Mouse (Mus musculus) c-Kit-positive CD71-positive TER-119-positive erythroid progenitor cells, embryonic 14.5 days (primary cell): ENCODE measurements around the gene Rxfp3.
"Not testable (repeated sequence)": the region's sequence is repeated elsewhere in the genome, so short reads cannot be mapped to it uniquely, and the experiment has no call there.

Experiments
- DNase-seq: peaks from one replicate; pipeline ENCODE4 v3.0.0-alpha.2; 2013; ENCODE audit warnings: low spot score

The Rxfp3 gene

GRCm38 (mm10) chr15:11035947-11036474 is 1.8 kb downstream of the Rxfp3 start:
- no peak for DNase-seq

DNA sequence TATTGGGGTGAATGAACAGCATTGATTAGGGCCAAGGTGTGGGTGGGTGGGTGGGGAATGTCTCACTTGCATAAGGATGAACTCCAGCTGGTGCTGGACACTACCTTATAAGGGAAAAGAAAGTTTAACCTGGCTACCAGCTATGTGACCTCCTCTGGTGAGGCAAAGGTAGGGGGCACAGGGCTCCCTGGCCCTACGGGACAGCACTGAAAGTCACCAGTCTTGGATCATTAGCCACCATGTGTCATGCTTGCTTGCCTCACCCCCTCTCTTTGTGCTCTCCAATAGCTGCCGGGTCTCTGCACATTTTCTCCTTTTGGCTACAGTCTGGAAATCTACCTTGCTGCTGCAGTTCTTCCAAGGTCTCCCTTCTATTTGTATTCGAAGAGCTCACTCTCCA is 7.6 kb downstream of the Rxfp3 start:
- DNase-seq, result no peak

GRCm38 (mm10) chr15:11026801-11027561 is 10.8 kb downstream of the Rxfp3 start:
- no peak for DNase-seq

GRCm38 (mm10) chr15:11014931-11015330 is 22.9 kb downstream of the Rxfp3 start:
- no peak for DNase-seq

DNA sequence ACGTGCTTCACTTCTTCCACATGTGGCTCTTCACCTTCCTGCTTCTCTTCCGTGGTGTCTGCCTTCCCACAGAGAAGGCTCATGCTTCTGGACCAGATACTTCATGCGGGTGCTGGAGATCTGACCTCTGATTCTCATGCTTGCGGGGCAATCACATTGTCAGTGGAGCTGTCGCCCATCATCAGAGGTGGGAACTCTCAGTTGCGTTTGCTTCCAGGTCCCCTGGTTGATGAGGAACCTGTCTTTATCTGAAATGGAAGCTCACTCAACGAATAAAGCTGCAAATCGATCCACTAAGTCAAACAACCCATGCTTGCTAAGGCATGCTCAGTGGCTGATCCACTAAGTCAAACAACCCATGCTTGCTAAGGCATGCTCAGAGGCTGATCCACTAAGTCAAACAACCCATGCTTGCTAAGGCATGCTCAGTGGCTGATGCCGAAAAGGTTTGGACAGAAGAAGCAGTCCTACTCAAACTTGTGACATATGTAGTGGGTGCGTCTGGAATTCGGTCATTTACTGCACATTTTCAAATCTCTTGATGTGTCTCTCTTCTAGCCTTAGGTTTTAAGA is 26.7 kb downstream of the Rxfp3 start:
- no peak for DNase-seq

GRCm38 (mm10) chr15:11008756-11009155 is 29.0 kb downstream of the Rxfp3 start:
- DNase-seq, result no peak

- no peak for DNase-seq
These were observed 33.1 kb downstream of the Rxfp3 start for GRCm38 (mm10) chr15:11004646-11005045.

GRCm38 (mm10) chr15:11003791-11004190 is 34.0 kb downstream of the Rxfp3 start:
- no peak for DNase-seq

DNA sequence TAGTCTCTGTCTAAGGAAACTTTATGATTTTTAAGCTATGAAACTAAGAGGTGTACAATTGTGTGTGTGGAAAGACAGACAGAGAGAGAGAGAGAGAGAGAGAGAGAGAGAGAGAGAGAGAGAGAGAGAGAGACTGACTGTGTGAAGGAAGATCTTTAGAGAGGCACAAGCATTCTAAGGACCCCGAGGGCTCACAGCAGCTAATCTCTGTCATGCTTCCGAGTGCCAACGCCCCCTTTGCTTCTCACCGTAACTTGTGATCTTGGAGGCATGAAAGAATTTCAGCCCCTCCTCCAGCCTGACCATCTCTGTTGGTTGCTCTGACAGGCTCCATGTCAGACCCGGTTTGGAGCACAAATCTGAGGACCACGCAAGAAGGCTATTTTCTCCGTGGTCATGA is 37.4 kb downstream of the Rxfp3 start, which contains the start of gene Slc45a2:
Gene Slc45a2, plus strand, starts transcription at position 301 of the 400 bp plus-strand sequence.
- DNase-seq, result no peak

DNA sequence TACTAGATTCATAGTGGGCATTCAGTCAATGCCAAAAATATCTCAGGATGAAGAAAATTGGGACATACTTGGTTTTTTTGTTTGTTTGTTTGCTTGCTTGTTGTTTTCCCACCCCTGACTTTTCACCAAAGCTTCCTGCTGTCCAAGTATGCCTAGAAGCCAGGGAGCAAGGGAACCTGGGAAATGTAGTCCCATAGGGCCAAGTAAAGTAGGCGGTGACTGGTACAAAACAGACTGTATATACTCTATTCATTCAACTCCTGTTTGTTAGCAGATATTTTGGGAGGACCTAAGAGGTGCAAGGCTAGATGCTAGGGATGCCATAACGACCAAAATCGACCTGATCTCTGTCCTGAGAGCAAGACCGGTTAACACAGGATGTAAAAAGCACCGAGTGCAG is 38.0 kb downstream of the Rxfp3 start:
- no peak for DNase-seq

DNA sequence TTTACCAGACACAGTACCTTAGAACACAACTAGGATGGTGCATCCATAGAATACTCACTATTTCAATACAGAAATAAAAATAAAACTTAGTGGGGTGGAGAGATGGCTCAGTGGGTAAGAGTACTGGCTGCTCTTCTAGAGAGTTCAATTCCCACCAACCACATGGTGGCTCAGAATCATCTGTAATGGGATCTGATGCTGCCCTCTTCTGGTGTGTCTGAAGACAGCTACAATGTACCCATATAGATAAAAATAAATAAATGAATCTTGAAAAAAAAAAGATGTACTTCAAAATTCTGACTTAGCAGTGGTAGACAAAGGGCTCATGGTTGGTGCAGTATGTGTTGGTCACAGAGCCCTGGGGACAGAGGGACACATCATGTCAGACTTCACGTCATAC is 46.2 kb downstream of the Rxfp3 start:
- no peak for DNase-seq

- DNase-seq, result no peak
These were observed 47.4 kb downstream of the Rxfp3 start for GRCm38 (mm10) chr15:10990411-10990810.

- not testable (repeated sequence) for DNase-seq
These were observed 51.3 kb downstream of the Rxfp3 start for GRCm38 (mm10) chr15:10986477-10986876.

DNA sequence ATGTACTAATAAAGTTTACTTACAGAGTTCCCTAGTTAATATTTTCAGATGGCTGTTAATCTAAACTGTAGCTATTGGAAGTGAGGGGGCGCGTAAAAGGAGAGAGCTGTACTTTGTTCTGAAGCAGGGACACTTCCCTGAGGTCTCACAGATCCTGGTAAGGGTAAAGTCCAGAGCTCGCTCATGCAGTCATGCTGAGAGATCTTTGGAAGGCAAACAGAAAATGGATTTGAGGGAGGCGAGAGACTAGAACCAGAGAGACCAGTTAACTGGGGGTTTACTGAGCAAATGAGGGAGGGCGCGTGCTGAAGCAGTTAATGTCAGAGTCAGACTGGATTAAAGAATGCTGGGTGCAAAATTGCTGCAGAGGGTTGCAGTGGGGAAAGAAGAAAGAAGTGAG is 52.0 kb downstream of the Rxfp3 start:
- DNase-seq, result no peak
